Mouse (Mus musculus): Measurements from ENCODE around the gene Vmn1r230.

Gene Vmn1r230

GRCm38 (mm10) chr17:20840144-20840543, at the start of gene Vmn1r230:
Vmn1r230 (plus strand) TSS chr17:20840444.
- no peak for DNase-seq

GRCm38 (mm10) chr17:20811255-20811654, 29.0 kb upstream of the Vmn1r230 start, which contains the start of gene Vmn1r229:
Vmn1r229 (plus strand) TSS chr17:20811555.
- DNase-seq, result no peak
